Mouse (Mus musculus) megakaryocyte, embryonic 14.5 days (primary cell): ENCODE measurements around the gene Rmnd5b.

ENCODE experiments used
- FLI1 ChIP-seq: IDR thresholded peaks from 2 replicates; pipeline ENCODE4 v1.6.1; 2012; ENCODE audit warnings: low read length, inconsistent platforms, mixed read lengths
- GATA1 ChIP-seq: IDR thresholded peaks from 3 replicates; pipeline ENCODE4 v1.6.1; 2012; ENCODE audit warnings: mixed read lengths, low read length, inconsistent platforms, borderline replicate concordance

DNA sequence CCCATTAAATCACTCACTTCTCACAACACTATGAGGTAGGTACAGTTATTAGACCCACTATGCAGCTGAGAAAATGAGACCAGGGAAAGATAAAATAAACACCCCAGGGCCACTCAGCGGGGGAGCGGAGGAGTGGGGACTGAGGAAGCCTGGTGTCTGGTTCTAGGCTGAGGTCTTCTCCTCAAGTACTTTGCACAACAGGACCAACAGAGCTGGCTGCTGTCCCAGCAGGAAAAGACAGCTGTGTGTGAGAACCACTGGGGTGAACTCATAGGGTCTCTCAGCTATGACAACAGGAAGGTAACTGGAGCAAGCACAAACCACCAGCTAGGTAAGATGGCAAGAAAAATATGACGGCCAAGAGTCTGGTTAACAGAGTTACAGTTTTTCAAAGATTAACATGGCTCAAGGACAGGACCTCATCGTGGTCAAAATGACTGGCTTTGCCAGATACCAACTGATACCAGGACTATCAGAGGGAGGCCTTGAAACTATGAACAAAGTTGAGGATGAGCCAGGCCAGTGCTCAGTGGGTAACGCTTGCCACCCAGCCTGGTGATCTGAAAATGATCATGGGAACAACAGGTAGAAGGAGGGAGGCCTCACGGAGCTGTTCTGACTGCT is 3.5 kb downstream of the Rmnd5b start:
- TF ChIP-seq GATA1 (no peak), FLI1 (no peak)
